Mouse (Mus musculus) kidney, embryonic 16.5 days (tissue): ENCODE measurements at regions not wholly inside any gene's neighbourhood (a gene's known extent, or its start where the extent isn't known, plus 50 kb on each side); places are given as distances from the start of the nearest gene placed in this dataset.

Experiments
- ATAC-seq: fragments of 200-750 bp; cut with Nextera tagmentation; 2 replicates; pipeline ENCODE4 v1.8.0; 2017; ENCODE audit warnings: moderate TSS enrichment; ENCODE audit not compliant: low FRiP score, low TSS enrichment
- H3K27ac ChIP-seq: fragments of 300-500 bp; sonication (generic); 2 replicates; pipeline ENCODE4 v1.5.1; 2014; ENCODE audit warnings: low read length
- H3K27me3 ChIP-seq: fragments of 300-500 bp; sonication (generic); 2 replicates; pipeline ENCODE4 v1.6.1; 2014; ENCODE audit warnings: low read length, control low read depth, mixed read lengths; ENCODE audit not compliant: insufficient read depth
- H3K36me3 ChIP-seq: fragments of 300-500 bp; sonication (generic); 2 replicates; pipeline ENCODE4 v1.6.1; 2014; ENCODE audit warnings: low read length, control low read depth, mixed read lengths; ENCODE audit not compliant: insufficient read depth
- H3K4me1 ChIP-seq: fragments of 300-500 bp; sonication (generic); 2 replicates; pipeline ENCODE4 v1.6.1; 2014; ENCODE audit warnings: low read length, control low read depth, mixed read lengths; ENCODE audit not compliant: insufficient read depth
- H3K4me2 ChIP-seq: fragments of 300-500 bp; sonication (generic); replicated peaks from 2 replicates; pipeline ENCODE4 v1.6.1; 2014; ENCODE audit warnings: low read depth, low read length
- H3K4me3 ChIP-seq: fragments of 300-500 bp; sonication (generic); 2 replicates; pipeline ENCODE4 v1.5.1; 2014; ENCODE audit warnings: mild to moderate bottlenecking, low read length
- H3K9ac ChIP-seq: fragments of 300-500 bp; sonication (generic); replicated peaks from 2 replicates; pipeline ENCODE4 v1.6.1; 2014; ENCODE audit warnings: low read length
- H3K9me3 ChIP-seq: fragments of 300-500 bp; sonication (generic); 2 replicates; pipeline ENCODE4 v1.6.1; 2016; ENCODE audit warnings: low read length, control low read depth
- WGBS: fragments of 180-500 bp; shearing (Covaris S2); extraction: QIAGEN DNeasy Blood & Tissue Kit; methylation state at CpG from one replicate; pipeline ENCODE4 v1.1.7; 2014; 5-methylcytosine and 5-hydroxymethylcytosine counted together

GRCm38 (mm10) chr2:158909086-158909485 is 114.5 kb downstream of the Dhx35 start:
- H3K9ac ChIP-seq: no peak overlapping the region
- 65% methylated on average over 3 of the region's 3 CpGs for WGBS
- H3K4me1 ChIP-seq: no peaks in the 10 kb centered on the region
- no peak overlapping the region for H3K4me3 ChIP-seq
- ATAC-seq: no peak
- H3K4me2 ChIP-seq: no peak overlapping the region
- H3K36me3 ChIP-seq: no peaks in the 10 kb centered on the region
- peaks cover 2% of the 10 kb centered on the region; the same call in 1 of the 2 replicates for H3K27me3 ChIP-seq
- no peaks in the 10 kb centered on the region for H3K9me3 ChIP-seq
- H3K27ac ChIP-seq: no peak overlapping the region

GRCm38 (mm10) chr2:158910325-158910724 is 115.7 kb downstream of the Dhx35 start:
- H3K36me3 ChIP-seq: no peaks in the 10 kb centered on the region
- H3K27me3 ChIP-seq: peaks cover 2% of the 10 kb centered on the region; the same call in 1 of the 2 replicates
- H3K27ac ChIP-seq: no peak overlapping the region
- no peak overlapping the region for H3K4me2 ChIP-seq
- H3K9me3 ChIP-seq: no peaks in the 10 kb centered on the region
- WGBS: 54% methylated on average over 8 of the region's 8 CpGs
- H3K4me3 ChIP-seq: no peak overlapping the region
- ATAC-seq: no peak
- no peaks in the 10 kb centered on the region for H3K4me1 ChIP-seq
- H3K9ac ChIP-seq: no peak overlapping the region

GRCm38 (mm10) chr2:158911191-158911590 is 116.6 kb downstream of the Dhx35 start:
- no peaks in the 10 kb centered on the region for H3K36me3 ChIP-seq
- no peak overlapping the region for H3K9ac ChIP-seq
- H3K4me2 ChIP-seq: no peak overlapping the region
- no peaks in the 10 kb centered on the region for H3K4me1 ChIP-seq
- H3K4me3 ChIP-seq: no peak overlapping the region
- WGBS: 51% methylated on average over 7 of the region's 7 CpGs
- no peak overlapping the region for H3K27ac ChIP-seq
- H3K9me3 ChIP-seq: no peaks in the 10 kb centered on the region
- ATAC-seq: no peak
- H3K27me3 ChIP-seq: peaks cover 2% of the 10 kb centered on the region; the same call in 1 of the 2 replicates

GRCm38 (mm10) chr2:158912631-158913258 is 118.1 kb downstream of the Dhx35 start:
- Histone ChIP-seq H3K4me1 (no peaks in the 10 kb centered on the region), H3K27me3 (peaks cover 2% of the 10 kb centered on the region; the same call in 1 of the 2 replicates), H3K9ac (no peak overlapping the region), H3K9me3 (no peaks in the 10 kb centered on the region), H3K27ac (no peak overlapping the region), H3K4me2 (no peak overlapping the region), H3K4me3 (no peak overlapping the region), H3K36me3 (no peaks in the 10 kb centered on the region)
- WGBS: 42% methylated on average over 9 of the region's 9 CpGs
- ATAC-seq: peak; percentile 57; the same call in 1 of the 2 replicates

GRCm38 (mm10) chr2:158917398-158917797 is 122.8 kb downstream of the Dhx35 start:
- Histone ChIP-seq H3K4me1 (no peaks in the 10 kb centered on the region), H3K27ac (no peak overlapping the region), H3K27me3 (no peaks in the 10 kb centered on the region), H3K9me3 (no peaks in the 10 kb centered on the region), H3K4me3 (no peak overlapping the region), H3K9ac (no peak overlapping the region), H3K36me3 (no peaks in the 10 kb centered on the region), H3K4me2 (no peak overlapping the region)
- WGBS: 50% methylated on average over 6 of the region's 6 CpGs
- no peak for ATAC-seq

- Histone ChIP-seq H3K4me3 (no peak overlapping the region), H3K27ac (no peak overlapping the region), H3K36me3 (no peaks in the 10 kb centered on the region), H3K9ac (no peak overlapping the region), H3K4me1 (no peaks in the 10 kb centered on the region), H3K27me3 (no peaks in the 10 kb centered on the region), H3K4me2 (no peak overlapping the region), H3K9me3 (no peaks in the 10 kb centered on the region)
- WGBS: 95% methylated on average over 5 of the region's 5 CpGs
- ATAC-seq: no peak
Measured at GRCm38 (mm10) chr2:158918312-158918711, 123.7 kb downstream of the Dhx35 start.

GRCm38 (mm10) chr2:158921342-158922255 is 127.0 kb downstream of the Dhx35 start:
- Histone ChIP-seq H3K36me3 (no peaks in the 10 kb centered on the region), H3K4me2 (no peak overlapping the region), H3K27ac (no peak overlapping the region), H3K9ac (no peak overlapping the region), H3K9me3 (no peaks in the 10 kb centered on the region), H3K27me3 (no peaks in the 10 kb centered on the region), H3K4me3 (no peak overlapping the region), H3K4me1 (no peaks in the 10 kb centered on the region)
- no peak for ATAC-seq
- 73% methylated on average over 12 of the region's 12 CpGs for whole genome bisulfite sequencing

GRCm38 (mm10) chr2:158922766-158923165 is 128.2 kb downstream of the Dhx35 start:
- Histone ChIP-seq H3K9ac (no peak overlapping the region), H3K9me3 (no peaks in the 10 kb centered on the region), H3K27me3 (no peaks in the 10 kb centered on the region), H3K27ac (no peak overlapping the region), H3K4me1 (no peaks in the 10 kb centered on the region), H3K4me2 (no peak overlapping the region), H3K4me3 (no peak overlapping the region), H3K36me3 (no peaks in the 10 kb centered on the region)
- ATAC-seq: no peak
- 29% methylated on average over 5 of the region's 5 CpGs for WGBS

GRCm38 (mm10) chr2:158929507-158929906 is 134.9 kb downstream of the Dhx35 start:
- WGBS: 74% methylated on average over 9 of the region's 9 CpGs
- no peak for ATAC-seq
- Histone ChIP-seq H3K27ac (no peak overlapping the region), H3K36me3 (no peaks in the 10 kb centered on the region), H3K4me1 (no peaks in the 10 kb centered on the region), H3K9me3 (no peaks in the 10 kb centered on the region), H3K27me3 (no peaks in the 10 kb centered on the region), H3K9ac (no peak overlapping the region), H3K4me2 (no peak overlapping the region), H3K4me3 (no peak overlapping the region)
